ENCODE assay signal across 8 mouse cellular contexts in genomic region chr5:24383026-24383859, GRCm38 (mm10). TPM values are rescaled to one million over a fixed set of nuclear protein-coding genes. Genes with fewer than 3 reads are reported as not detected.
DNase-seq lines count a peak whose midpoint lies in the region; ATAC-seq lines count a peak whose summit lies in the region.

No protein-coding gene starts in this region.

- peak overlapping the region; percentile 75 for H3K9ac ChIP-seq in hindbrain, embryonic 13.5 days

- H3K4me2 ChIP-seq in hindbrain, embryonic 13.5 days = peak overlapping the region; percentile 64

- peak; percentile 89 for ATAC-seq in hindbrain, embryonic 13.5 days (ENCODE audit: low FRiP score)

- peaks cover 39% of the 10 kb centered on the region for H3K27me3 ChIP-seq in hindbrain, embryonic 13.5 days

- under 1% methylated on average over 34 of the region's 34 CpGs for WGBS in hindbrain, embryonic 13.5 days

- H3K4me3 ChIP-seq in hindbrain, embryonic 13.5 days = peak overlapping the region; percentile 46

- no peaks in the 10 kb centered on the region for H3K36me3 ChIP-seq in hindbrain, embryonic 13.5 days

- H3K27ac ChIP-seq in hindbrain, embryonic 13.5 days = peak overlapping the region; percentile 71

- H3K4me1 ChIP-seq in hindbrain, embryonic 13.5 days (replicated peaks) = peaks cover 38% of the 10 kb centered on the region

- peak; percentile 85 for DNase-seq in NIH3T3 (ENCODE audit: low read depth)
- DNase-seq in cerebellum, postnatal 10 days = peak; percentile 98
- peak; percentile 83 to 90 for DNase-seq in frontal cortex, postnatal 10 days (ENCODE audit: low spot score in 2 of 2)
- DNase-seq in layer of hippocampus, postnatal 25 days (ENCODE audit: extremely low spot score in 1 of 2, low spot score in 1 of 2) = peak; percentile 86 to 89
- DNase-seq in lung, postnatal 25 days (ENCODE audit: low spot score) = peak; percentile 93
- DNase-seq in retina, embryonic 14.5 days (ENCODE audit: low spot score) = peak; percentile 95
- peak; percentile 96 for DNase-seq in thymus, postnatal 4 days

- H3K9me3 ChIP-seq in hindbrain, embryonic 13.5 days = no peaks in the 10 kb centered on the region

RNA-seq across cellular contexts. Expression of gene Atg9b, which starts 8.7 kb away (rescaled TPM):
- 0.57 and 0.93 TPM in 2 replicates for polyA plus RNA-seq in hindbrain, embryonic 13.5 days (2015; fragmentation: Nextera tagmentation; extraction: Ambion mirVana)
- 1 to 10 TPM; 2.6 to 3.3 TPM for total RNA-seq in layer of hippocampus, postnatal 25 days (2021)

RNA-seq across cellular contexts. Expression of gene Abcb8, which starts 10.2 kb away (rescaled TPM):
- 45.7 and 48.7 TPM in 2 replicates for polyA plus RNA-seq in hindbrain, embryonic 13.5 days (2015; fragmentation: Nextera tagmentation; extraction: Ambion mirVana)
- 10 to 100 TPM; 52.3 to 54.1 TPM for total RNA-seq in layer of hippocampus, postnatal 25 days (2021)

RNA-seq across cellular contexts. Expression of gene Nos3, which starts 18.6 kb away (rescaled TPM):
- 9.8 and 10.2 TPM in 2 replicates for polyA plus RNA-seq in hindbrain, embryonic 13.5 days (2015; fragmentation: Nextera tagmentation; extraction: Ambion mirVana)
- total RNA-seq in layer of hippocampus, postnatal 25 days (2021) = 1 to 10 TPM; 6.7 to 8.4 TPM

RNA-seq across cellular contexts. Expression of gene Asic3, which starts 29.9 kb away (rescaled TPM):
- 0.94 and 1.3 TPM in 2 replicates for polyA plus RNA-seq in hindbrain, embryonic 13.5 days (2015; fragmentation: Nextera tagmentation; extraction: Ambion mirVana)
- total RNA-seq in layer of hippocampus, postnatal 25 days (2021) = under 1 TPM in 1 of 2 experiments, not detected in 1; 0.30 TPM

RNA-seq across cellular contexts. Expression of gene Kcnh2, which starts 31.8 kb away (rescaled TPM):
- 12.8 and 14.2 TPM in 2 replicates for polyA plus RNA-seq in hindbrain, embryonic 13.5 days (2015; fragmentation: Nextera tagmentation; extraction: Ambion mirVana)
- total RNA-seq in layer of hippocampus, postnatal 25 days (2021) = 10 to 100 TPM; 20.1 to 21.9 TPM

Comparison
In these comparisons a context has a peak if more than half of its experiments do, and no peak if none do; other contexts are left out.
1. Peak in every context shown above with its lines: DNase-seq, ATAC-seq, H3K4me3 ChIP-seq and H3K27ac ChIP-seq.